Mouse (Mus musculus): ENCODE results near the gene Ldb3.

- TF ChIP-seq CTCF (IDR thresholded peaks at IDR 0.05; ENCODE audit: borderline replicate concordance, insufficient read depth, low read length) = no peak
- no peak for TF ChIP-seq POLR2A (IDR thresholded peaks at IDR 0.05; ENCODE audit: low read depth, low read length)
Measured at GRCm38 (mm10) chr14:34512602-34513001, 75.9 kb downstream of the Ldb3 start.

Measured in embryonic fibroblast, embryonic 13.5 days (primary cell).